Mouse (Mus musculus) Patski (cell line): ENCODE measurements at regions not wholly inside any gene's neighbourhood (a gene's known extent, or its start where the extent isn't known, plus 50 kb on each side); places are given as distances from the start of the nearest gene placed in this dataset.
A peak's percentile ranks its signal among the peaks of the same experiment; 100 is the strongest.
"Not testable (repeated sequence)": the region's sequence is repeated elsewhere in the genome, so short reads cannot be mapped to it uniquely, and the experiment has no call there.

Experiments used
- ATAC-seq: fragments of 100-300 bp; one replicate; pipeline ENCODE4 v1.8.0; 2021
- CTCF ChIA-PET: fragments of 350-600 bp; sonication (Branson Sonifier 250); formaldehyde crosslinking; loops from one replicate; lab custom pipeline; 2022; ENCODE audit warnings: inconsistent platforms; lab: Charles Lee
- POLR2A ChIA-PET: fragments of 350-600 bp; sonication (Branson Sonifier 250); formaldehyde crosslinking; loops from one replicate; lab custom pipeline; 2022; ENCODE audit warnings: antibody characterized with exemption, inconsistent platforms; lab: Charles Lee
- DNase-seq: peaks from one replicate; pipeline ENCODE4 v3.0.0-alpha.2; 2011; ENCODE audit warnings: low read depth, low spot score
- H3K27me3 ChIP-seq: fragments of 371-371 bp; one replicate; pipeline ENCODE4 v1.5.1; 2021
- CTCF ChIP-seq: fragments of 100-300 bp; IDR thresholded peaks from one replicate; pipeline ENCODE4 v1.5.1; 2021
- in situ Hi-C: fragments of 300-500 bp; cut with MboI; formaldehyde crosslinking; loops from 3 replicates; pipeline ENCODE4 v1.11.1; 2018; ENCODE audit warnings: low pct_unique_long_range_greater_than_20kb, mixed read lengths

DNA sequence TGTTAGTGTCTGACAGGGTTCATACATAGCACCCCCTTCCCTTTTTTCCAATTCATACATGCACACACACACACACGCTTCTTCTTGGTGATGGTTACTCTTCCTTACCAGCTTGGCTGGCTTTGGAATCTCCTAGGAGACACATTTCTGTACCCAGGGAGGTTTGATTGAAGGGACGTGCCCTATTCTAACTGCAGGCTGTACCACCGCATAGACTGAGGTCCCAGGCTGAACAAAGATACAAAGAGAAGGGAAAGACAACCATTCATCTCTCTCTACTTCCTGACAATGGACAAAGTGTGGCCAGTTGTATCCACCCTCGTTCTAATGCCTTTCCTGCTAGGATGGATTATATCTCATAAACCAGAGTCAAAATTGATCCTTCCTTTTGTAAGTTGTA lies 100.0 kb downstream of the Raet1d start:
- H3K27me3 ChIP-seq, CTCF ChIA-PET, ATAC-seq, DNase-seq, POLR2A ChIA-PET, in situ Hi-C loops: not testable (repeated sequence)

DNA sequence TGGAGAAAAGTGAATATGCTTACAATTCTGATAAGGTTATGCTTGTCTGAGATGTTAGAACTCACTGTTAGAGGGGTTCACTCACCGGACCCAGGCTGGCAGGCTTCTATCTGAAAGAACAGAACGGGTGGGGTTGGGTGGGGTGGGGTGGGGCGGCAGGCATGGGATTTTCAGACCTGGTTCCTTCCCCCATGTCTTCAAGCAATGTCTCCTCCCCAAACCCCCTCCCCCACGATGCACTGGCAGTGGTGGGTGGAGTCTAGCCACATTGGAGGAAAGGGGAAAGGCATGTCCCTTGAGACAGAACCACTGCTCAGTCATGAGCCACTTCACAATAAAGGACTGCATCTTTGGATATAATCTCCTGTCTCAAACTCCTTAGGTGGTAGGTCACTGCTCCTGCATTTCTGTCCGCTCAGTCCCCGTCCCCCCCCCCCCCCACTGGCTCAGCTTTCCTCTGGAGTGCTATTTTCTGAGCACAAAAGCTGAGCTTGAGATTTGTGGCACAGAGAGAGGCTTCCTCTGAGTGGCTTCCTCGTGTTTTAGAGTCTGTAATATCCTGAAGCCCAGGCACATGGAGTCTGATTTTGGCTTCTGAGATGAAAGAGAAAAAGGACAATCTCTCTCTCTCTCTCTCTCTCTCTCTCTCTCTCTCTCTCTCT lies 100.6 kb downstream of the Raet1d start:
- CTCF ChIA-PET, POLR2A ChIA-PET, DNase-seq, ATAC-seq, H3K27me3 ChIP-seq, in situ Hi-C loops: not testable (repeated sequence)

- in situ Hi-C loops, DNase-seq, H3K27me3 ChIP-seq, POLR2A ChIA-PET, ATAC-seq, CTCF ChIA-PET: not testable (repeated sequence)
These were observed 101.2 kb downstream of the Raet1d start for GRCm38 (mm10) chr10:22461480-22462050.

GRCm38 (mm10) chr10:22471722-22472330 lies 111.5 kb downstream of the Raet1d start:
- ATAC-seq, CTCF ChIA-PET, POLR2A ChIA-PET, DNase-seq, H3K27me3 ChIP-seq: not testable (repeated sequence)
- peak; percentile 19 for TF ChIP-seq CTCF
- in situ Hi-C loops = loop anchor here (10.0 kb wide), 1 partner anchor 187 kb away; no protein-coding TSS in a partner anchor

DNA sequence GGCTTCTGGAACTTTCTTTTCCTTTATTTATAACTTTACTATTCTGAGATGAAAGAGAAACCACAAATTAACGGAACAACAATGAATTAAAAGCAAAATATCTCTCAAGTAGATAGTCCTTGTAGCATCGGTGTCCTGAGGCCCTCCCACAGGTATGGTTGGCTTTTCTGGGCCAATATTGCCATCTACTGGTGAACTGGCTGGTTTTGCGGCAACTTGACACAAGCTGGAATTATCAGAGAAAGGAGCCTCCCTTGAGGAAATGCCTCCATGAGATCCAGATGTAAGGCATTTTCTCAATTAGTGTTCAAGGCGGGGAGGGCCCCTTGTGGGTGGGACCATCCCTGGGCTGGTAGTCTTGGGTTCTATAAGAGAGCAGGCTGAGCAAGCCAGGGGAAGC lies 119.5 kb downstream of the Raet1d start:
- in situ Hi-C loops = loop anchor here (5.0 to 10.0 kb wide), 2 partner anchors 102 to 195 kb away; no protein-coding TSS in a partner anchor
- POLR2A ChIA-PET, DNase-seq, H3K27me3 ChIP-seq, ATAC-seq: not testable (repeated sequence)
- CTCF ChIA-PET = interaction anchor here (1.3 kb wide), 1 partner anchor 101 kb away, joined by 4 read pairs; no protein-coding TSS in a partner anchor

GRCm38 (mm10) chr10:22487071-22487470 lies 126.7 kb downstream of the Raet1d start:
- DNase-seq, CTCF ChIA-PET, in situ Hi-C loops, POLR2A ChIA-PET, ATAC-seq, H3K27me3 ChIP-seq: not testable (repeated sequence)

- ATAC-seq = peak; percentile 92
- H3K27me3 ChIP-seq, DNase-seq, POLR2A ChIA-PET, CTCF ChIA-PET: not testable (repeated sequence)
- in situ Hi-C loops = loop anchor here (5.0 kb wide), 1 partner anchor 75 kb away; no protein-coding TSS in a partner anchor
These were observed 131.5 kb downstream of the Raet1d start for GRCm38 (mm10) chr10:22491806-22492347.

GRCm38 (mm10) chr10:22495975-22496496 lies 135.7 kb downstream of the Raet1d start:
- ChIA-PET CTCF (no interaction called here), POLR2A (no interaction called here)
- no peaks in the 10 kb centered on the region for H3K27me3 ChIP-seq
- no peak for TF ChIP-seq CTCF
- ATAC-seq (peak; percentile 51), DNase-seq (no peak)
- in situ Hi-C loops = no loop called here
